Mouse (Mus musculus): ENCODE measurements around the gene Fam122a. TPM values are rescaled to one million over a fixed set of nuclear protein-coding genes. Genes with fewer than 3 reads are reported as not detected.

Fam122a gene
- polyA plus RNA-seq (2015; fragmentation: Nextera tagmentation; extraction: Ambion mirVana) = 20.3 and 20.5 TPM in 2 replicates

- Histone ChIP-seq H3K27ac (ENCODE audit: low read length) (peak within 1 kb of the TSS; percentile 95), H3K4me2 (ENCODE audit: low read depth, low read length) (peak within 1 kb of the TSS; percentile 81), H3K9ac (ENCODE audit: low read depth, low read length) (peak within 1 kb of the TSS; percentile 97), H3K4me3 (ENCODE audit: low read depth, low read length) (peak within 1 kb of the TSS; percentile 91), H3K27me3 (ENCODE audit: control insufficient read depth, insufficient read depth, low read depth, low read length) (no peaks in the 10 kb centered on the region), H3K36me3 (ENCODE audit: control insufficient read depth, insufficient read depth) (no peaks in the 10 kb centered on the region), H3K9me3 (replicated peaks; ENCODE audit: control insufficient read depth, low read length) (no peaks in the 10 kb centered on the region), H3K4me1 (ENCODE audit: control insufficient read depth, low read depth, low read length) (peaks cover 16% of the 10 kb centered on the region)
- ATAC-seq (ENCODE audit: low read depth) = peak; percentile 91
- under 1% methylated on average over 88 of the region's 92 CpGs for WGBS (ENCODE audit: insufficient replicate concordance)
Measured at GRCm38 (mm10) chr19:24476929-24477882, at the start of gene Fam122a. Gene Fam122a (minus strand): TSS chr19:24477356.

- Histone ChIP-seq H3K4me3 (ENCODE audit: low read depth, low read length) (no peak overlapping the region), H3K27ac (ENCODE audit: low read length) (no peak overlapping the region), H3K4me1 (ENCODE audit: control insufficient read depth, low read depth, low read length) (peaks cover 43% of the 10 kb centered on the region), H3K27me3 (ENCODE audit: control insufficient read depth, insufficient read depth, low read depth, low read length) (no peaks in the 10 kb centered on the region), H3K4me2 (ENCODE audit: low read depth, low read length) (no peak overlapping the region), H3K36me3 (ENCODE audit: control insufficient read depth, insufficient read depth) (no peaks in the 10 kb centered on the region), H3K9me3 (replicated peaks; ENCODE audit: control insufficient read depth, low read length) (no peaks in the 10 kb centered on the region), H3K9ac (ENCODE audit: low read depth, low read length) (no peak overlapping the region)
- WGBS (ENCODE audit: insufficient replicate concordance) = 86% methylated on average over 15 of the region's 15 CpGs
- no peak for ATAC-seq (ENCODE audit: low read depth)
Measured at GRCm38 (mm10) chr19:24523476-24524313, 46.5 kb upstream of the Fam122a start.

GRCm38 (mm10) chr19:24521997-24522396, 44.8 kb upstream of the Fam122a start:
- Histone ChIP-seq H3K27me3 (ENCODE audit: control insufficient read depth, insufficient read depth, low read depth, low read length) (no peaks in the 10 kb centered on the region), H3K9ac (ENCODE audit: low read depth, low read length) (no peak overlapping the region), H3K4me2 (ENCODE audit: low read depth, low read length) (no peak overlapping the region), H3K27ac (ENCODE audit: low read length) (no peak overlapping the region), H3K4me1 (ENCODE audit: control insufficient read depth, low read depth, low read length) (peaks cover 38% of the 10 kb centered on the region), H3K36me3 (ENCODE audit: control insufficient read depth, insufficient read depth) (no peaks in the 10 kb centered on the region), H3K9me3 (replicated peaks; ENCODE audit: control insufficient read depth, low read length) (no peaks in the 10 kb centered on the region), H3K4me3 (ENCODE audit: low read depth, low read length) (no peak overlapping the region)
- WGBS (ENCODE audit: insufficient replicate concordance) = 71% methylated on average over 7 of the region's 7 CpGs
- no peak for ATAC-seq (ENCODE audit: low read depth)

GRCm38 (mm10) chr19:24521146-24521545, 44.0 kb upstream of the Fam122a start:
- no peak for ATAC-seq (ENCODE audit: low read depth)
- no peak overlapping the region for H3K4me2 ChIP-seq (ENCODE audit: low read depth, low read length)
- H3K4me1 ChIP-seq (ENCODE audit: control insufficient read depth, low read depth, low read length) = peaks cover 39% of the 10 kb centered on the region

GRCm38 (mm10) chr19:24519732-24520409, 42.7 kb upstream of the Fam122a start:
- no peak overlapping the region for H3K9ac ChIP-seq (ENCODE audit: low read depth, low read length)
- no peak overlapping the region for H3K4me3 ChIP-seq (ENCODE audit: low read depth, low read length)
- no peaks in the 10 kb centered on the region for H3K27me3 ChIP-seq (ENCODE audit: control insufficient read depth, insufficient read depth, low read depth, low read length)
- ATAC-seq (ENCODE audit: low read depth) = no peak
- no peaks in the 10 kb centered on the region for H3K9me3 ChIP-seq (replicated peaks; ENCODE audit: control insufficient read depth, low read length)
- H3K4me1 ChIP-seq (ENCODE audit: control insufficient read depth, low read depth, low read length) = peaks cover 48% of the 10 kb centered on the region
- no peaks in the 10 kb centered on the region for H3K36me3 ChIP-seq (ENCODE audit: control insufficient read depth, insufficient read depth)
- WGBS (ENCODE audit: insufficient replicate concordance) = 44% methylated on average over 6 of the region's 6 CpGs
- no peak overlapping the region for H3K4me2 ChIP-seq (ENCODE audit: low read depth, low read length)
- peak overlapping the region; percentile 54 for H3K27ac ChIP-seq (ENCODE audit: low read length)

More at GRCm38 (mm10) chr19:24521146-24521545, 44.0 kb upstream of the Fam122a start:
- Histone ChIP-seq H3K4me3 (ENCODE audit: low read depth, low read length) (no peak overlapping the region), H3K27ac (ENCODE audit: low read length) (peak overlapping the region; percentile 77), H3K9me3 (replicated peaks; ENCODE audit: control insufficient read depth, low read length) (no peaks in the 10 kb centered on the region), H3K9ac (ENCODE audit: low read depth, low read length) (peak overlapping the region; percentile 12; the same call in 1 of the 2 replicates), H3K27me3 (ENCODE audit: control insufficient read depth, insufficient read depth, low read depth, low read length) (no peaks in the 10 kb centered on the region), H3K36me3 (ENCODE audit: control insufficient read depth, insufficient read depth) (no peaks in the 10 kb centered on the region)
- 66% methylated on average over 9 of the region's 9 CpGs for WGBS (ENCODE audit: insufficient replicate concordance)

GRCm38 (mm10) chr19:24518384-24518783, 41.2 kb upstream of the Fam122a start:
- Histone ChIP-seq H3K9me3 (replicated peaks; ENCODE audit: control insufficient read depth, low read length) (no peaks in the 10 kb centered on the region), H3K4me1 (ENCODE audit: control insufficient read depth, low read depth, low read length) (peaks cover 62% of the 10 kb centered on the region), H3K4me2 (ENCODE audit: low read depth, low read length) (no peak overlapping the region), H3K27me3 (ENCODE audit: control insufficient read depth, insufficient read depth, low read depth, low read length) (no peaks in the 10 kb centered on the region), H3K27ac (ENCODE audit: low read length) (peak overlapping the region; percentile 46; the same call in 1 of the 2 replicates), H3K36me3 (ENCODE audit: control insufficient read depth, insufficient read depth) (no peaks in the 10 kb centered on the region), H3K9ac (ENCODE audit: low read depth, low read length) (no peak overlapping the region), H3K4me3 (ENCODE audit: low read depth, low read length) (no peak overlapping the region)
- no peak for ATAC-seq (ENCODE audit: low read depth)

GRCm38 (mm10) chr19:24517057-24517456, 39.9 kb upstream of the Fam122a start:
- Histone ChIP-seq H3K27ac (ENCODE audit: low read length) (peak overlapping the region; percentile 66), H3K4me3 (ENCODE audit: low read depth, low read length) (no peak overlapping the region), H3K27me3 (ENCODE audit: control insufficient read depth, insufficient read depth, low read depth, low read length) (no peaks in the 10 kb centered on the region), H3K4me2 (ENCODE audit: low read depth, low read length) (peak overlapping the region; percentile 34; the same call in 1 of the 2 replicates), H3K4me1 (ENCODE audit: control insufficient read depth, low read depth, low read length) (peaks cover 72% of the 10 kb centered on the region), H3K9me3 (replicated peaks; ENCODE audit: control insufficient read depth, low read length) (no peaks in the 10 kb centered on the region), H3K9ac (ENCODE audit: low read depth, low read length) (0 out of 2 replicates have a peak overlapping the region, but pooled peaks have one; percentile 4), H3K36me3 (ENCODE audit: control insufficient read depth, insufficient read depth) (no peaks in the 10 kb centered on the region)
- no peak for ATAC-seq (ENCODE audit: low read depth)
- WGBS (ENCODE audit: insufficient replicate concordance) = 37% methylated on average over 7 of the region's 7 CpGs

DNA sequence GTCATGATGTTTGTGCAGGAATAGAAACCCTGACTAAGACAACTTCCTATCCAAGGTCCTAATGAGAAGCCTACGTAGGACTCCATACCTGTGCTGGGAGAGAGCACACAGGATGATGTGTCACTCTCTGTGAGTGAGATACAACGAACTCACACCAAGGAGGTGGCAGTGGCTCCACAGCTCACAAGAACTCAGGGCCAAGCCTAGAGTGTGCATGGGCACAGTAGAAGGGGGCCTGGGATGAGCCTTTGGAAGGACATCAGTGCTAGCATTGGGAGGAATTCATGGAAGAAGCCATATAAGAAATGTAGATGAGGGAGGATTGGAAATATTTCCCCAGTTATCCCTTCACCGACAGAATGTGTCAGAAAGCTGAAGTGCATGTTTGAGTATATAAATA, 38.8 kb upstream of the Fam122a start:
- peaks cover 76% of the 10 kb centered on the region for H3K4me1 ChIP-seq (ENCODE audit: control insufficient read depth, low read depth, low read length)
- H3K9ac ChIP-seq (ENCODE audit: low read depth, low read length) = no peak overlapping the region
- H3K27ac ChIP-seq (ENCODE audit: low read length) = peak overlapping the region; percentile 67; the same call in 1 of the 2 replicates
- H3K36me3 ChIP-seq (ENCODE audit: control insufficient read depth, insufficient read depth) = no peaks in the 10 kb centered on the region
- no peaks in the 10 kb centered on the region for H3K9me3 ChIP-seq (replicated peaks; ENCODE audit: control insufficient read depth, low read length)
- no peak overlapping the region for H3K4me3 ChIP-seq (ENCODE audit: low read depth, low read length)
- no peak overlapping the region for H3K4me2 ChIP-seq (ENCODE audit: low read depth, low read length)
- no peaks in the 10 kb centered on the region for H3K27me3 ChIP-seq (ENCODE audit: control insufficient read depth, insufficient read depth, low read depth, low read length)
- 82% methylated on average over 3 of the region's 3 CpGs for WGBS (ENCODE audit: insufficient replicate concordance)
- ATAC-seq (ENCODE audit: low read depth) = no peak
